Mouse (Mus musculus) liver, embryonic 11.5 days (tissue): Measurements from ENCODE around the gene Klrg1. TPM values are rescaled to one million over a fixed set of nuclear protein-coding genes. Genes with fewer than 3 reads are reported as not detected.

Experiments used
- ATAC-seq: fragments of 200-750 bp; cut with Nextera tagmentation; replicated peaks from 2 replicates; pipeline ENCODE4 v1.8.0; 2017; ENCODE audit warnings: moderate number of reproducible peaks, mild to moderate bottlenecking, moderate TSS enrichment, moderate library complexity; ENCODE audit not compliant: low FRiP score
- DNase-seq: peaks from one replicate; pipeline ENCODE4 v3.0.0-alpha.2; 2017; ENCODE audit warnings: low spot score
- H3K27ac ChIP-seq: fragments of 300-500 bp; sonication (generic); 2 replicates; pipeline ENCODE4 v1.5.1; 2014; ENCODE audit warnings: mild to moderate bottlenecking, low read depth, low read length, control low read depth
- H3K27me3 ChIP-seq: fragments of 300-500 bp; sonication (generic); replicated peaks from 2 replicates; pipeline ENCODE4 v1.6.1; 2014; ENCODE audit warnings: low read length, mixed read lengths; ENCODE audit not compliant: control insufficient read depth, insufficient read depth
- H3K36me3 ChIP-seq: fragments of 300-500 bp; sonication (generic); 2 replicates; pipeline ENCODE4 v1.6.1; 2014; ENCODE audit warnings: mild to moderate bottlenecking, low read length, moderate library complexity, mixed read lengths; ENCODE audit not compliant: control insufficient read depth, insufficient read depth
- H3K4me1 ChIP-seq: fragments of 300-500 bp; sonication (generic); replicated peaks from 2 replicates; pipeline ENCODE4 v1.6.1; 2014; ENCODE audit warnings: low read length, mixed read lengths; ENCODE audit not compliant: control insufficient read depth, insufficient read depth
- H3K4me2 ChIP-seq: fragments of 300-500 bp; sonication (generic); 2 replicates; pipeline ENCODE4 v1.6.1; 2014; ENCODE audit warnings: mild to moderate bottlenecking, control low read depth, moderate library complexity
- H3K4me3 ChIP-seq: fragments of 300-500 bp; sonication (generic); 2 replicates; pipeline ENCODE4 v1.5.1; 2014; ENCODE audit warnings: low read depth, low read length, control low read depth
- H3K9ac ChIP-seq: fragments of 300-500 bp; sonication (generic); 2 replicates; pipeline ENCODE4 v1.6.1; 2014; ENCODE audit warnings: low read depth, low read length, control low read depth
- H3K9me3 ChIP-seq: fragments of 300-500 bp; sonication (generic); 2 replicates; pipeline ENCODE4 v1.6.1; 2016; ENCODE audit warnings: low read length, inconsistent platforms, mixed read lengths; ENCODE audit not compliant: control insufficient read depth
- WGBS: fragments of 180-500 bp; shearing (Covaris S2); extraction: QIAGEN DNeasy Blood & Tissue Kit; methylation state at CpG from one replicate; pipeline ENCODE4 v1.1.7; 2014; 5-methylcytosine and 5-hydroxymethylcytosine counted together
- polyA plus RNA-seq: library from polyadenylated mRNA; unstranded; fragments of >200 nt; fragmentation: Nextera tagmentation; extraction: Ambion mirVana; gene quantifications from 2 replicates; pipeline ENCODE4 v1.2.1, GENCODE M21; 2014

Gene Klrg1
- polyA plus RNA-seq, 1 experiment from 2014 or later: not detected

GRCm38 (mm10) chr6:122304790-122305555 lies 22.3 kb upstream of the Klrg1 start:
- Histone ChIP-seq H3K4me1 (peaks cover 2% of the 10 kb centered on the region; the same call in 1 of the 2 replicates), H3K9me3 (no peaks in the 10 kb centered on the region), H3K9ac (no peak overlapping the region), H3K4me3 (no peak overlapping the region), H3K27ac (no peak overlapping the region), H3K27me3 (no peaks in the 10 kb centered on the region), H3K36me3 (no peaks in the 10 kb centered on the region), H3K4me2 (no peak overlapping the region)
- ATAC-seq: no peak
- 77% methylated on average over 12 of the region's 12 CpGs for WGBS
- no peak for DNase-seq

GRCm38 (mm10) chr6:122304355-122304754 lies 21.7 kb upstream of the Klrg1 start:
- no peaks in the 10 kb centered on the region for H3K27me3 ChIP-seq
- peak; percentile 62 for DNase-seq
- H3K9me3 ChIP-seq: no peaks in the 10 kb centered on the region
- no peak overlapping the region for H3K9ac ChIP-seq
- no peak overlapping the region for H3K27ac ChIP-seq
- H3K4me3 ChIP-seq: no peak overlapping the region
- peaks cover 4% of the 10 kb centered on the region; the same call in 1 of the 2 replicates for H3K4me1 ChIP-seq
- H3K36me3 ChIP-seq: no peaks in the 10 kb centered on the region
- 36% methylated on average over 6 of the region's 6 CpGs for WGBS
- no peak overlapping the region for H3K4me2 ChIP-seq
- ATAC-seq: no peak

- Histone ChIP-seq H3K9ac (no peak overlapping the region), H3K4me3 (no peak overlapping the region), H3K36me3 (no peaks in the 10 kb centered on the region), H3K4me2 (no peak overlapping the region), H3K4me1 (peaks cover 4% of the 10 kb centered on the region; the same call in 1 of the 2 replicates), H3K27me3 (no peaks in the 10 kb centered on the region), H3K27ac (no peak overlapping the region), H3K9me3 (no peaks in the 10 kb centered on the region)
- no peak for ATAC-seq
- DNase-seq: no peak
- WGBS: 70% methylated on average over 9 of the region's 9 CpGs
Measured at GRCm38 (mm10) chr6:122303526-122303925, 20.8 kb upstream of the Klrg1 start.

GRCm38 (mm10) chr6:122302661-122303060 lies 20.0 kb upstream of the Klrg1 start:
- H3K9ac ChIP-seq: no peak overlapping the region
- ATAC-seq (no peak), DNase-seq (no peak)
- no peaks in the 10 kb centered on the region for H3K36me3 ChIP-seq
- 76% methylated on average over 4 of the region's 4 CpGs for WGBS
- no peaks in the 10 kb centered on the region for H3K9me3 ChIP-seq
- no peaks in the 10 kb centered on the region for H3K27me3 ChIP-seq
- H3K4me1 ChIP-seq: peaks cover 4% of the 10 kb centered on the region; the same call in 1 of the 2 replicates
- no peak overlapping the region for H3K27ac ChIP-seq
- H3K4me2 ChIP-seq: no peak overlapping the region
- H3K4me3 ChIP-seq: no peak overlapping the region

GRCm38 (mm10) chr6:122302121-122302520 lies 19.4 kb upstream of the Klrg1 start:
- Histone ChIP-seq H3K9me3 (no peaks in the 10 kb centered on the region), H3K4me2 (no peak overlapping the region), H3K36me3 (no peaks in the 10 kb centered on the region), H3K27ac (no peak overlapping the region), H3K9ac (no peak overlapping the region), H3K4me1 (peaks cover 5% of the 10 kb centered on the region; the same call in 1 of the 2 replicates), H3K4me3 (no peak overlapping the region), H3K27me3 (no peaks in the 10 kb centered on the region)
- WGBS: 74% methylated on average over 1 of the region's 1 CpGs
- ATAC-seq: no peak
- DNase-seq: no peak

- no peak for ATAC-seq
- H3K9me3 ChIP-seq: no peaks in the 10 kb centered on the region
- no peak overlapping the region for H3K4me2 ChIP-seq
- no peak overlapping the region for H3K9ac ChIP-seq
- H3K27ac ChIP-seq: no peak overlapping the region
- H3K4me1 ChIP-seq: peaks cover 7% of the 10 kb centered on the region; the same call in 1 of the 2 replicates
- H3K4me3 ChIP-seq: no peak overlapping the region
- whole genome bisulfite sequencing: 21% methylated on average over 3 of the region's 3 CpGs
- H3K27me3 ChIP-seq: no peaks in the 10 kb centered on the region
- no peaks in the 10 kb centered on the region for H3K36me3 ChIP-seq
- DNase-seq: no peak
Measured at GRCm38 (mm10) chr6:122299621-122300133, 17.0 kb upstream of the Klrg1 start.

- H3K4me1 ChIP-seq: peaks cover 7% of the 10 kb centered on the region; the same call in 1 of the 2 replicates
- H3K27ac ChIP-seq: no peak overlapping the region
- no peak for DNase-seq
- no peak overlapping the region for H3K4me3 ChIP-seq
- H3K9me3 ChIP-seq: no peaks in the 10 kb centered on the region
- no peak overlapping the region for H3K9ac ChIP-seq
- no peaks in the 10 kb centered on the region for H3K36me3 ChIP-seq
- peak overlapping the region; percentile 59; the same call in 1 of the 2 replicates for H3K4me2 ChIP-seq
- WGBS: 54% methylated on average over 4 of the region's 4 CpGs
- ATAC-seq: no peak
- no peaks in the 10 kb centered on the region for H3K27me3 ChIP-seq
Measured at GRCm38 (mm10) chr6:122298223-122298609, 15.5 kb upstream of the Klrg1 start.

- no peak overlapping the region for H3K27ac ChIP-seq
- WGBS: 8% methylated on average over 25 of the region's 25 CpGs
- peaks cover 7% of the 10 kb centered on the region; the same call in 1 of the 2 replicates for H3K4me1 ChIP-seq
- H3K27me3 ChIP-seq: no peaks in the 10 kb centered on the region
- H3K36me3 ChIP-seq: no peaks in the 10 kb centered on the region
- H3K9me3 ChIP-seq: no peaks in the 10 kb centered on the region
- ATAC-seq: peak; percentile 57; the same call in 1 of the 2 replicates
- H3K4me3 ChIP-seq: peak overlapping the region; percentile 48
- peak overlapping the region; percentile 59 for H3K4me2 ChIP-seq
- H3K9ac ChIP-seq: peak overlapping the region; percentile 1; the same call in 1 of the 2 replicates
- no peak for DNase-seq
Measured at GRCm38 (mm10) chr6:122297279-122298222, 14.9 kb upstream of the Klrg1 start.
